Mouse (Mus musculus): ENCODE results near the gene Psmg3.

The Psmg3 gene

GRCm38 (mm10) chr5:139793338-139794089 lies 33.2 kb downstream of the Psmg3 start:
- no peak for DNase-seq (ENCODE audit: low spot score)

DNA sequence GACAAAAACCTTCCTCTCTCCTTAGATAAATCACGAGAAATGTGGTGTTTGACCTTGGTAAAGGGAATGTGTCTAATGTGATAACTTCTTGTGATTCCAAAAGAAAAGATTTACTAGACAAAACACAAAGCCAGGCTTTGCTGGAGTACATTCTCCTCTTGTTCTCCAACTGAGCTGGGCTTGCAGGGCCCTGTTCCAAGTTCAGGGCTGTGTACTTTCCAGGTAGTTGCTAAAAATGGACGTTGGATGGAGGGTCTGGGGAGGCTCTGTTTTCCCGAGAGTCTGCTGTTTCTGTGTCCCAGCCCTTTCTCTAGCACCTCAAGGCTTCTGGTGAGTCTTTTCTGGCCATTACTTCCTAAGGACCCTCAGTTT lies 33.7 kb downstream of the Psmg3 start:
- no peak for DNase-seq (ENCODE audit: low spot score)

DNA sequence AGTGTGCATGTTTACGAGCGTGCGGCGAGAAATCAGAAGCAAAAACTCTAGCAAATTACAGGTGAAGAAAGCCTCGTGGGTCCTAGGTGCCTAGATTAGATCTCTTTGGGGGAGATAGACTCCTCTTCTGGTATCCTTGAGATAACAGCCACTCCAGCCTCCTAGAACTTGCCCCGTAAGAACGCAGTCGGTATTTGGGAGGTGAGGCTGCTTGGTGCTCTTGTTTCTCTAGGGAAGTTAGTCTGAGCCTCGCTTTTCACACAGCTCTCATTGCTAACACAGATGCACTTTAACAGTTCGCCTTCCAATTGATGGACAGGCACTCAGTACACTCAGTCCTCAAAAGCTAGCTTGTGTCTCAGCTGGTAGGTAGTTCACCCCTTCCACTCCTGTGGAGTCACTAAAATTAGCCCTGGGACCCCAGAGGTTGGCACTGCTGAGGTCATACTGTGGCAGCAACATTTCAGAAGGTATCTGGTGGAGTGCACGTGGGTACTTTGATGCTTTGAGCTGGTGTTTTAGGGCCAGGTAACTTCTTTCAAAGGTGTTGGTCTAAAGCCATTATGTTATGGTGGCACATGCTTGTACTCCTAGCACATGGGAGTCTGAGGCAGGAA lies 34.4 kb downstream of the Psmg3 start:
- no peak for DNase-seq (ENCODE audit: low spot score)

- DNase-seq (ENCODE audit: low spot score) = peak; percentile 97
Observed at GRCm38 (mm10) chr5:139791227-139792158, 35.2 kb downstream of the Psmg3 start, which contains the start of gene Mafk. TSS of gene Mafk (plus strand) at chr5:139791513.

DNA sequence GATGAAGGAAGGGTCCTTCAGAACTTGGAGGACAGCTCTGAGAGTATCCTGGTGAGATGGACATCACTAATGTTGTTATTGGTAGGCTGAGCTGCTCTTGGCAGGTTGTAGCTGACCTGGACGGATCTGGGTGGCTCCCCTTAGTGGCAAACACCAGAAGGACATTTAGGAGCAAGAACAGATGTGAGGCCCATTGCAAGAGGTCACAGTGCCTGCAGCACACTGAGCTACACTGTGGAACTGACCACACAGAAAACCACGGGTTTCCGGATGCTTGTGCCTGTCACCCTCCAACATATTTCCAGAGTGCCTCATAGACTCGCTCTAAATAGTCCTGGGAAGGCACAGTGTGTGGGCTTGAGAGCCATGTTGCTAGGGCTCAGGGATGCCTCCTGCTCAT lies 37.2 kb downstream of the Psmg3 start:
- DNase-seq (ENCODE audit: low spot score) = no peak

GRCm38 (mm10) chr5:139781406-139781805 lies 45.3 kb downstream of the Psmg3 start:
- no peak for DNase-seq (ENCODE audit: low spot score)

- DNase-seq (ENCODE audit: low spot score) = no peak
Observed at GRCm38 (mm10) chr5:139776966-139777365, 49.7 kb downstream of the Psmg3 start.

DNA sequence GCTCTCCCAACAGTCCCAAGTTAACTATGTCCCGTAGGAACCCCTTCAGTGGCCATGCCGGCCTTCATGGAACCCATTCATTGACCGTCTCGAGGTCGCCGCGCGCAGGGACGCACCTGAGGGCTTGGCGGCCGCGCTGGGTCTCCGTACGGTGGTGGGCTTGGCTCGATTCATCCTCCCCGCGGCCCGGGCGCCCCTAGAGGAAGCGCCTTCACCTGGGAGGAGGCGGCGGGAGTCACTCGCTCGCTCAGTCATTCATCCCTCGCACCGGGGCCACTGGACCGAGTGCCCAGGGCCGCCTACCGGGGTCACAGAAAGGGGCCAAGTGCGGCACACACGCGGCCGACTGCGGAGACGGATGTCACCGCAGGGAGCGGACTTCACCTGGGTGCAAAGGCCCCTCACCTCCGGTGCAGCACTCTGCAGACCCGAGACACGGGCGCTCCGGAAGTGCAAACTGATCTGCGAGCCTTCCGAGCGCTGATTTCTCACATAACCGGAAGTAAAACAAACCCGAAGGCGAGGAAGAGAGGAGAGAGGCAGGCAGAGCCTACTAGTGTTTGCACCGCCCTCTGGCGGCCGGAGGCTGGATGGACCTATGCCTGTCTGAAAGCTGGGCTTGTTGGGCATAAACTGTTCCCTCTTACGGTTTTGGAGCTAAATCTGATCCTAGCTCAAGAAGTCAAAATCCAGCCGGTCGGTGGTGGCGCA lies 51.3 kb downstream of the Psmg3 start, which contains the start of gene Ints1:
Gene Ints1 (minus strand): TSS at position 459 of the 711 bp plus-strand sequence.
- DNase-seq (ENCODE audit: low spot score) = peak; percentile 84
